Mouse (Mus musculus) stomach, postnatal 0 days (tissue): ENCODE results near the gene Tln2.

ENCODE experiments used
- CTCF ChIP-seq: IDR thresholded peaks from 2 replicates; pipeline ENCODE4 v1.5.1; 2016; ENCODE audit warnings: antibody characterized with exemption, low read depth, mild to moderate bottlenecking, moderate library complexity
- EP300 ChIP-seq: optimal IDR thresholded peaks from 2 replicates; pipeline ENCODE3; 2016; ENCODE audit warnings: antibody characterized with exemption

- TF ChIP-seq CTCF: no peak
- TF ChIP-seq EP300: no peak
These were observed 163.1 kb downstream of the Tln2 start for GRCm38 (mm10) chr9:67396446-67396845.
